Mouse (Mus musculus) cerebellum, adult 18-20 months (tissue): ENCODE measurements at regions not wholly inside any gene's neighbourhood (a gene's known extent, or its start where the extent isn't known, plus 50 kb on each side); places are given as distances from the start of the nearest gene placed in this dataset.

Source experiments
- DNase-seq, 2 experiments: peaks; one replicate each; pipeline ENCODE4 v3.0.0; 2021

GRCm38 (mm10) chr3:120217710-120218109 lies 433.4 kb upstream of the Ptbp2 start:
- no peak for DNase-seq

GRCm38 (mm10) chr3:120214616-120215250 lies 430.5 kb upstream of the Ptbp2 start:
- no peak for DNase-seq

GRCm38 (mm10) chr3:120199403-120199802 lies 415.1 kb upstream of the Ptbp2 start:
- DNase-seq, result no peak

- no peak for DNase-seq
Measured at GRCm38 (mm10) chr3:120194501-120194900, 410.2 kb upstream of the Ptbp2 start.

GRCm38 (mm10) chr3:120192439-120193326 lies 408.4 kb upstream of the Ptbp2 start:
- DNase-seq, result peak; percentile 57 to 63

- DNase-seq, result no peak
Measured at GRCm38 (mm10) chr3:120189606-120190005, 405.3 kb upstream of the Ptbp2 start.

GRCm38 (mm10) chr3:120180931-120181610 lies 396.8 kb upstream of the Ptbp2 start:
- no peak for DNase-seq

- DNase-seq, result no peak
Measured at GRCm38 (mm10) chr3:120175632-120176031, 391.4 kb upstream of the Ptbp2 start.
